Mouse (Mus musculus): ENCODE results near the gene Ntf5.

The Ntf5 gene

GRCm38 (mm10) chr7:45436444-45436843 lies 22.9 kb downstream of the Ntf5 start:
- peak; percentile 61 for DNase-seq

GRCm38 (mm10) chr7:45437046-45437445 lies 23.6 kb downstream of the Ntf5 start:
- peak; percentile 43 for DNase-seq

- peak; percentile 63 for DNase-seq
These were observed 24.2 kb downstream of the Ntf5 start, which contains the start of gene Ruvbl2 for GRCm38 (mm10) chr7:45437521-45438276. TSS of gene Ruvbl2 (minus strand) at chr7:45438096.

GRCm38 (mm10) chr7:45443526-45444420 lies 30.3 kb downstream of the Ntf5 start:
- DNase-seq = no peak

GRCm38 (mm10) chr7:45446589-45446988 lies 33.1 kb downstream of the Ntf5 start:
- no peak for DNase-seq

GRCm38 (mm10) chr7:45447325-45447990 lies 34.0 kb downstream of the Ntf5 start:
- DNase-seq = no peak

- no peak for DNase-seq
These were observed 36.5 kb downstream of the Ntf5 start for GRCm38 (mm10) chr7:45449974-45450373.

GRCm38 (mm10) chr7:45451344-45451982 lies 38.0 kb downstream of the Ntf5 start:
- DNase-seq = peak; percentile 83

- DNase-seq = peak; percentile 45
These were observed 41.5 kb downstream of the Ntf5 start for GRCm38 (mm10) chr7:45454971-45455370.

GRCm38 (mm10) chr7:45455932-45456696 lies 42.6 kb downstream of the Ntf5 start:
- DNase-seq = peak; percentile 34

GRCm38 (mm10) chr7:45456721-45457203 lies 43.3 kb downstream of the Ntf5 start:
- no peak for DNase-seq

- peak; percentile 32 for DNase-seq
These were observed 43.9 kb downstream of the Ntf5 start for GRCm38 (mm10) chr7:45457204-45458060.

GRCm38 (mm10) chr7:45458748-45459563 lies 45.5 kb downstream of the Ntf5 start:
- DNase-seq = peak; percentile 81

GRCm38 (mm10) chr7:45459564-45460140 lies 46.2 kb downstream of the Ntf5 start, which contains the start of gene Ftl1:
TSS of gene Ftl1 (minus strand) at chr7:45459884.
- DNase-seq = peak; percentile 98

- peak; percentile 56 for DNase-seq
These were observed 46.9 kb downstream of the Ntf5 start for GRCm38 (mm10) chr7:45460377-45460776.

- peak; percentile 58 for DNase-seq
These were observed 47.4 kb downstream of the Ntf5 start for GRCm38 (mm10) chr7:45460860-45461314.

GRCm38 (mm10) chr7:45461326-45461725 lies 47.8 kb downstream of the Ntf5 start:
- DNase-seq = no peak

- no peak for DNase-seq
These were observed 48.3 kb downstream of the Ntf5 start for GRCm38 (mm10) chr7:45461781-45462180.

- no peak for DNase-seq
These were observed 48.8 kb downstream of the Ntf5 start for GRCm38 (mm10) chr7:45462325-45462724.
